Mouse (Mus musculus) lung, embryonic 16.5 days (tissue): Measurements from ENCODE around the gene Stau1. TPM values are rescaled to one million over a fixed set of nuclear protein-coding genes. Genes with fewer than 3 reads are reported as not detected.
A peak's percentile ranks its signal among the peaks of the same experiment; 100 is the strongest.

Experiments
- ATAC-seq: fragments of 200-750 bp; cut with Nextera tagmentation; 2 replicates; pipeline ENCODE4 v1.8.0; 2017; ENCODE audit warnings: low read depth, mild to moderate bottlenecking, moderate library complexity
- H3K27ac ChIP-seq: fragments of 300-500 bp; sonication (generic); 2 replicates; pipeline ENCODE4 v1.5.1; 2014; ENCODE audit warnings: mild to moderate bottlenecking, control low read depth, low read length
- H3K27me3 ChIP-seq: fragments of 300-500 bp; sonication (generic); 2 replicates; pipeline ENCODE4 v1.6.1; 2014; ENCODE audit warnings: low read depth, low read length, mixed read lengths; ENCODE audit not compliant: control insufficient read depth, insufficient read depth
- H3K36me3 ChIP-seq: fragments of 300-500 bp; sonication (generic); 2 replicates; pipeline ENCODE4 v1.6.1; 2014; ENCODE audit warnings: low read length; ENCODE audit not compliant: control insufficient read depth, insufficient read depth
- H3K4me1 ChIP-seq: fragments of 300-500 bp; sonication (generic); replicated peaks from 2 replicates; pipeline ENCODE4 v1.6.1; 2014; ENCODE audit warnings: low read length, mixed read lengths; ENCODE audit not compliant: control insufficient read depth, insufficient read depth
- H3K4me2 ChIP-seq: fragments of 300-500 bp; sonication (generic); 2 replicates; pipeline ENCODE4 v1.6.1; 2014; ENCODE audit warnings: low read depth, low read length, control low read depth
- H3K4me3 ChIP-seq: fragments of 300-500 bp; sonication (generic); 2 replicates; pipeline ENCODE4 v1.5.1; 2014; ENCODE audit warnings: mild to moderate bottlenecking, low read length, control low read depth
- H3K9ac ChIP-seq: fragments of 300-500 bp; sonication (generic); 2 replicates; pipeline ENCODE4 v1.6.1; 2014; ENCODE audit warnings: low read length, control low read depth
- H3K9me3 ChIP-seq: fragments of 300-500 bp; sonication (generic); 2 replicates; pipeline ENCODE4 v1.6.1; 2016; ENCODE audit warnings: low read length; ENCODE audit not compliant: control insufficient read depth
- WGBS: fragments of 180-500 bp; shearing (Covaris S2); extraction: QIAGEN DNeasy Blood & Tissue Kit; methylation state at CpG from one replicate; pipeline ENCODE4 v1.1.7; 2014; 5-methylcytosine and 5-hydroxymethylcytosine counted together
- polyA plus RNA-seq: library from polyadenylated mRNA; unstranded; fragments of >200 nt; fragmentation: Nextera tagmentation; extraction: Ambion mirVana; gene quantifications from 2 replicates; pipeline ENCODE4 v1.2.1, GENCODE M21; 2015

The Stau1 gene
- polyA plus RNA-seq, 1 experiment from 2014 or later = 86.8 TPM

DNA sequence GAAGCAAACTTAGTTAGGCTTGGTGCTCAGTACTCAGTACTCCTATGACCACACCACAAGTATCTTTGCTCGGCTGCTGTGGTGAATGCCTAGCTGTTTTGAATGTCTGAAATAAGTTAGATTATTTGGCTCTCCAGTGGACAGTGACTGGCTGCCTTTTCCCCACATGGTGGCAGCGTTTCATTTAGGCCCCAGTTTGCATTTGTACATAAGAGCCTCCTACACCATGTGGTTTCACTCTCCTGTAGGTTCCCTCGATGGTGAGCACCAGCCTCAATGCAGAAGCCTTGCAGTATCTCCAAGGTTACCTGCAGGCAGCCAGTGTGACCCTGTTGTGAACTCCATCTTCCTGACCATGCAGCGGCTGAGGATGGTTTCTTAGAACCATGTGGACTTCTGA, 50.6 kb downstream of the Stau1 start:
- no peaks in the 10 kb centered on the region for H3K9me3 ChIP-seq
- no peak overlapping the region for H3K27ac ChIP-seq
- H3K27me3 ChIP-seq = no peaks in the 10 kb centered on the region
- H3K9ac ChIP-seq = no peak overlapping the region
- 48% methylated on average over 4 of the region's 4 CpGs for WGBS
- peak; percentile 31; the same call in 1 of the 2 replicates for ATAC-seq
- no peaks in the 10 kb centered on the region for H3K4me1 ChIP-seq
- H3K36me3 ChIP-seq = peaks cover 67% of the 10 kb centered on the region
- no peak overlapping the region for H3K4me2 ChIP-seq
- no peak overlapping the region for H3K4me3 ChIP-seq

DNA sequence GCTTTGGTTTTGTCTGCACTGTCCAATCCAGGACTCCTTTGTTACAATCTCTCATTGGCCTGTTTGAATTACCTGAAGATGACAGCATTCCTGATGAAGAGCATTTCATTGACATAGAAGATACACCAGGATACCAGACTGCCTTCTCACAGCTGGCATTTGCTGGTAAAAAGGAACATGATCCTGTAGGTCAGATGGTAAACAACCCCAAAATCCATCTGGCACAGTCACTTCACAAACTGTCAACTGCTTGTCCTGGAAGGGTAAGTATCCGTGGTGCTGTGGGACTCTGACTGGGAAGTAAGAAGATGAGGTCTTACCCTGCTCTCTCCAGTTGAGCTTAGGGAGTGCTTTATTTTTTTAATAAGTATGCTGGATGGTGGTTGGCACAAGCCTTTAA, 51.8 kb downstream of the Stau1 start:
- no peak overlapping the region for H3K4me3 ChIP-seq
- H3K27ac ChIP-seq = no peak overlapping the region
- H3K4me2 ChIP-seq = no peak overlapping the region
- WGBS = 74% methylated on average over 1 of the region's 1 CpGs
- H3K9ac ChIP-seq = no peak overlapping the region
- H3K36me3 ChIP-seq = peaks cover 62% of the 10 kb centered on the region
- H3K4me1 ChIP-seq = no peaks in the 10 kb centered on the region
- no peaks in the 10 kb centered on the region for H3K9me3 ChIP-seq
- no peak for ATAC-seq
- no peaks in the 10 kb centered on the region for H3K27me3 ChIP-seq

DNA sequence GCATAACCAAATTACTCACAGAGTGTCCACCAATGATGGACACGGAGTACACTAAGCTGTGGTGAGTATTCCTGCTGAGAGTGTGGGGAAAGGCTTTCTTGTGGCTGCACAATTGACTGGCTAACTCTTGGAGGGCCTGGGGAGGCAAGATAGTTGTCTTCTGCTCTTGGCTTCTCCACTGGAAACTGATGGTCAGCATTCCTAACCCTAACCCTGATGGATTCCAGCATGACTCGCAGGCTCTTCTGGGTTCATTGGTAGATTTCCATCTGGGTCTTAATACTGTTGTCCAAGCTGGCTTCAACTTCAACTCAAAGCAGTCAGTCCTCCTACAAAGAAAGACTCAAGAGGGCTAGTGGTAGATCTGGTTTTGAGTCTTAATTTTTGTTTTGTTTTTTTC, 53.0 kb downstream of the Stau1 start:
- Histone ChIP-seq H3K4me2 (no peak overlapping the region), H3K9ac (no peak overlapping the region), H3K36me3 (peaks cover 54% of the 10 kb centered on the region), H3K27ac (no peak overlapping the region), H3K4me3 (no peak overlapping the region), H3K9me3 (no peaks in the 10 kb centered on the region), H3K4me1 (no peaks in the 10 kb centered on the region), H3K27me3 (no peaks in the 10 kb centered on the region)
- ATAC-seq = no peak
- 80% methylated on average over 2 of the region's 2 CpGs for WGBS

DNA sequence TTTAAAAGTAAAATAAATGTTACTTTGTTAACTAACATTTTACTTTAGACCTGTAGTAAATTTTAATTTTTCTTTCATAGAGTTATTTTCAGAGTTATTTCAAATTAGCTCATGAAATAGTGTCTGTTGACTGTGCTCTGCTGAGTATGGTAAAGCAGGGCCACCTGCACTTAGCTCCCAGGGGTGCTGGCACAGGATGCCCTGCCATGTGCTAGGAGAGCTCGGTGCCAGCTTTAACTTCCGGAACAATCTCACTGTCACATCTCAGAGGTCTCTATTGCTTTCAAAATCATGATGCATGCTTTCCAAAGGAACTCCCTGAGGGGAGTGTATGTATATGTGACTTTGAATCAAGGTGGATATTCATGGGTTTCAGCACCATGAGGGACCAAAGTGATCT, 59.9 kb downstream of the Stau1 start:
- H3K4me2 ChIP-seq = no peak overlapping the region
- H3K27me3 ChIP-seq = no peaks in the 10 kb centered on the region
- no peak overlapping the region for H3K9ac ChIP-seq
- H3K27ac ChIP-seq = no peak overlapping the region
- no peaks in the 10 kb centered on the region for H3K4me1 ChIP-seq
- WGBS = 90% methylated on average over 2 of the region's 2 CpGs
- ATAC-seq = no peak
- H3K4me3 ChIP-seq = no peak overlapping the region
- H3K36me3 ChIP-seq = peaks cover 49% of the 10 kb centered on the region
- H3K9me3 ChIP-seq = no peaks in the 10 kb centered on the region

DNA sequence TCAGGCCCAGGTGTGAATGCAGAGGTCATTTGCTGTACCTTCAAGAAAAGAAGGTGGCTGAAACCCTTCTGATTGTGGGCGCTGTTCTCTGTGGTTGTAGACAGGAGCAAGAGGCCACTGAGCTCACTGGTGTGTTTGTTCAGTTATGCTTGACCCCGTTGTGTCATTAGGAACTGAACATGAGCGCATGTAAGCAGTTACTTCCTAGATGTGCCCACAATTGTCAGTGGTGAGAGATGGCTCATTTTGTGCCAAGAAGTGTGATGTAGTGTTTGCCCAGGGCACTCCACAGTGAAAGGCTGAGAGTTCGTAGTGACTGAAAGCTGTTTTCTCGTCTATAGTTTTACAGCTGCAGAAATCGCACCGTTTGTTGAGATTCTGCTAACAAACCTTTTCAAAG, 60.5 kb downstream of the Stau1 start:
- Histone ChIP-seq H3K4me3 (no peak overlapping the region), H3K9ac (no peak overlapping the region), H3K4me2 (no peak overlapping the region), H3K9me3 (no peaks in the 10 kb centered on the region), H3K27ac (no peak overlapping the region), H3K4me1 (no peaks in the 10 kb centered on the region), H3K27me3 (no peaks in the 10 kb centered on the region), H3K36me3 (peaks cover 46% of the 10 kb centered on the region)
- 69% methylated on average over 7 of the region's 7 CpGs for WGBS
- ATAC-seq = peak; percentile 20; the same call in 1 of the 2 replicates

DNA sequence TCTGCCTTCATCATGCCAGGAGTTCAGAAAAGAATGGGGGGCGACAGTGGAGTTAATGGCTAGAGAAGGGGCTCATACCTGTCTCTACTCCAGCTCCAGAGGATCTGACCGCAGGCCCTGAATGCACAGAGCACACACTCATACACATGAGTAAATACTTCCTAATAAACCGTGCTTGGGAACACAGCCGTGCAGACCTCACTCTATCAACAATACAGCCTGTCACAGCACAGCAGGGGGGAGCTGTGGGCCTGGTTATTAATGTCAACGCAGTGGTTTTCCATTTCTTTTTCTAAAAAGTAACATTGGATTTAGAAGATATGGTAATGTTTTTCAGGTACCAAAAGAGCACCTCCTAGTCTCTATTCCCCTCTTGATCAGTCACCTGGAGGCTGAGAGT, 61.7 kb downstream of the Stau1 start:
- no peak overlapping the region for H3K4me3 ChIP-seq
- H3K4me2 ChIP-seq = no peak overlapping the region
- no peak for ATAC-seq
- H3K9ac ChIP-seq = no peak overlapping the region
- no peak overlapping the region for H3K27ac ChIP-seq
- peaks cover 47% of the 10 kb centered on the region for H3K36me3 ChIP-seq
- no peaks in the 10 kb centered on the region for H3K9me3 ChIP-seq
- 64% methylated on average over 5 of the region's 5 CpGs for WGBS
- no peaks in the 10 kb centered on the region for H3K27me3 ChIP-seq
- H3K4me1 ChIP-seq = no peaks in the 10 kb centered on the region

DNA sequence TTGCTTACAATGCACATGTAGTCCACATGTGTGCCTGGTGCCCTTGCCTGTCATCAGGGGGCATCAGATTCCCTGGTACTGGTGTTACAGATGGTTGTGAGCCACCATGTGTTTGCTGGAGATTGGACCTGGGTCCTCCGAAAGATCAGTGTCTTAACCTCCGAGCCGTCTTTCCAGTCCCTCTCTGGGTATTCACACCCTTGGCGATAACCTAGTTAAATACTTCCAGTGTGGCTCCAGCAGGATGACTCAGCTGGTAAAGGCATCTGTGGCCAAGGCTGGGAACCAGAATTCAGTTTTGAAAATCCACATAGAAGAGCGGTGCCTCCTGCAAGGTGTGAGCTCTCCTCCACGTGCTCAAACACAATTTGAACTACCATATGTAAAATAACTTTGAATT, 62.2 kb downstream of the Stau1 start:
- ATAC-seq = no peak
- Histone ChIP-seq H3K36me3 (peaks cover 45% of the 10 kb centered on the region), H3K9me3 (no peaks in the 10 kb centered on the region), H3K27me3 (no peaks in the 10 kb centered on the region), H3K9ac (no peak overlapping the region), H3K4me2 (no peak overlapping the region), H3K4me3 (no peak overlapping the region), H3K27ac (no peak overlapping the region), H3K4me1 (no peaks in the 10 kb centered on the region)
- WGBS = 90% methylated on average over 6 of the region's 6 CpGs

DNA sequence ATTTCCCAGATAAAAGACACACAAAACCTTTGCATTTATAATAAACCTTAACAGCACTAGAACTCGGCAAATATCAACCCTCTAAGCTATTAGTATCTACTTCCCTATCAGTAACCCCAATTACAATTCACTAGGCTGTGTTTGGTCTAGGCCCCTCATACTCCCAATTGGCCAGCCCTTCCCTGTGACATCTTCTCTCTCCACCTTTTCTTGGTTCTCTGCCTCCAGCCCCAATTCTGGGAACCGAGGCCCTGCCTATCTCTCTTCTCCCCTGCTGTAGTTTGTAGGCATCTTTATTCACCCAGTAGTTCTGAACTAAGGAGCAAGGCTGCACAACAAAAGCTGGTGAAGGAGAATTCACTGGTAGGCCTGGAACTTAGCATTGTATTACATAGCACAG, 72.1 kb downstream of the Stau1 start:
- H3K4me2 ChIP-seq = no peak overlapping the region
- peaks cover 37% of the 10 kb centered on the region for H3K36me3 ChIP-seq
- no peak overlapping the region for H3K4me3 ChIP-seq
- WGBS = 89% methylated on average over 2 of the region's 2 CpGs
- H3K4me1 ChIP-seq = no peaks in the 10 kb centered on the region
- H3K9me3 ChIP-seq = no peaks in the 10 kb centered on the region
- no peaks in the 10 kb centered on the region for H3K27me3 ChIP-seq
- H3K27ac ChIP-seq = no peak overlapping the region
- H3K9ac ChIP-seq = no peak overlapping the region
- ATAC-seq = no peak

DNA sequence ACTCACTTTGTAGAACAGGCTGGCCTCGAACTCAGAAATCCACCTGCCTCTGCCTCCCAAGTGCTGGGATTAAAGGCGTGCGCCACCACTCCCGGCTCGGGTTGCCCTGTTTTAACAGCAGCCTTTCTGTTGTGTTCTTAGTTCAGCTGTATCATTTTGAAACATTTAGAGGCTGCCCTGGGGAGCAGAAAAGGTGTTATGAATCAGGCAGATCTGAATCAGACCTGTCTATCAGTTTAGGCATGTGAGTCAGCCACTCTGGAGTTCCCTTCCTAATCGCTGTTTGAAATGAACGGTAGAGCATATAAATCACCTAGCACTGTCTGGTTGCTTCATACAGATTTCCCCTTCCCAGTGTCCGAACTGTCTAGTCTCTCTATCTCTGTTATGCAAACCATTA, 85.6 kb downstream of the Stau1 start:
- H3K4me3 ChIP-seq = no peak overlapping the region
- H3K9ac ChIP-seq = no peak overlapping the region
- WGBS = 85% methylated on average over 8 of the region's 8 CpGs
- no peak overlapping the region for H3K27ac ChIP-seq
- no peaks in the 10 kb centered on the region for H3K9me3 ChIP-seq
- peaks cover 3% of the 10 kb centered on the region; the same call in 1 of the 2 replicates for H3K36me3 ChIP-seq
- H3K4me2 ChIP-seq = no peak overlapping the region
- no peaks in the 10 kb centered on the region for H3K27me3 ChIP-seq
- ATAC-seq = no peak
- H3K4me1 ChIP-seq = peaks cover 10% of the 10 kb centered on the region

DNA sequence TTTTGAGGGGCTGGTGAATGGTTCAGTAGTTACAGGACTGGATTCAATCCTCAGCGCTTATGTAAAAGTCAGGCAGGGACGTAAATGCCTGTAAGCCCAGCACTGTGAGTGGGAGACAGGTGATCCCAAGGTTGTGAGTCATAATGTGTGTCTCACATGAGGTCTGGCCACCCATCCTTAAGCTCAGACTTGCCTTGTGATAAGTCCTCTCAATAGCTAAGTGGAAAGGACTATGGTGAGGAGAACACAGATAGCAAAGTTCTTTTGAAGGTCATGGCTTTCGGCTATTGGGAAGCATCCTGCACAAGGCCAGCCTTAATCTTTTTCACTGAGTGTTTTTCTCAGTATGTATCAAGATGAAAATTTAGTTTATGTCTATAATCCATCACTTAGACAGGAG, 86.4 kb downstream of the Stau1 start:
- no peak overlapping the region for H3K4me3 ChIP-seq
- H3K27me3 ChIP-seq = no peaks in the 10 kb centered on the region
- no peaks in the 10 kb centered on the region for H3K9me3 ChIP-seq
- 90% methylated on average over 3 of the region's 3 CpGs for WGBS
- H3K4me2 ChIP-seq = no peak overlapping the region
- ATAC-seq = no peak
- peaks cover 10% of the 10 kb centered on the region for H3K4me1 ChIP-seq
- H3K27ac ChIP-seq = no peak overlapping the region
- no peak overlapping the region for H3K9ac ChIP-seq
- H3K36me3 ChIP-seq = peaks cover 3% of the 10 kb centered on the region; the same call in 1 of the 2 replicates
